Mouse (Mus musculus) activated CD4-positive, CD25-positive, alpha-beta regulatory T cell, adult 4 months (primary cell): ENCODE results near the gene Naa35. TPM values are rescaled to one million over a fixed set of nuclear protein-coding genes. Genes with fewer than 3 reads are reported as not detected.

Experiments used
- ATAC-seq: one replicate; pipeline ENCODE4 v1.8.0; 2017
- polyA plus RNA-seq, 2 experiments: library from polyadenylated mRNA; unstranded; fragments of 100-300 nt; shearing (Covaris generic); gene quantifications; one replicate each; pipeline ENCODE4 v1.2.1; 2017

Gene Naa35
- 10 to 100 TPM; 79.9 to 87.5 TPM for polyA plus RNA-seq

DNA sequence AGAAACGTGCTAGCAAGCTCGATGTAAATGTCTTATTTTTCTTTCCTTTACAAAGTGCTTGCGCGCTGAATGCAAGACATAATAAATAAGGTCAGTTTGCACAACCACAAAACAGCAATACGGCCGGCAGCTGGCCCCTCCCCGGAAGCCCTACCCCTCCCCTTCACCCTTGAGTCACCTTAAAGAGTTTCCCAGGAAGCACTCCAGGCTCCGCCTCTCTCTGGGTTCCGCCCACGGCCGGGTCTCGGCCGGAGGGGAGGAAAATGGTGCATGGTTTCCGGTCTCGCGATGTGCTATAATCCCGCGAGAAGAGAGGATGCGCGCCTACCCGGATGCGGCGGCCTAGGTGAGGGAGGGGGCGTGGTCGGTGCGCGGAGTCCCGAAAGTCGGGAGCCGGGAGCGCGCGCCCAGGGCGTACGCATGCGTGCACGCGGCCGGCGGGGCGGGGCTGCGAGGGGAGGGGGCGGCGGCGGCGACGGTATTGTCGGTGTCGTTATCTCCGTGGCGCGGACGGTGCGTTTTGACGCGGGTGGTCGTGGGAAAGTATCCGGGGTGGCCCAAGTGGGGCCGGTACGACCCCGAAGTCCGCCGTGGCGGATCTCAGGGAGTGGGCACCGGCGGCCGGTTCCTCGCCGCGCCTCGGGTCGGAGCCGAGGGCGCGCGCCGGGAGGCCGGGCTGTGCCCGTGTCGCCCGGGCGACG is at the start of gene Naa35, which contains the start of gene Agtpbp1:
Gene Naa35, plus strand, starts transcription at position 313 of the 701 bp plus-strand sequence.
Gene Agtpbp1, minus strand, starts transcription at position 281 of the 701 bp plus-strand sequence.
- peak; percentile 99 for ATAC-seq

- no peak for ATAC-seq
These were observed 49.3 kb upstream of the Naa35 start for GRCm38 (mm10) chr13:59535746-59536145.

DNA sequence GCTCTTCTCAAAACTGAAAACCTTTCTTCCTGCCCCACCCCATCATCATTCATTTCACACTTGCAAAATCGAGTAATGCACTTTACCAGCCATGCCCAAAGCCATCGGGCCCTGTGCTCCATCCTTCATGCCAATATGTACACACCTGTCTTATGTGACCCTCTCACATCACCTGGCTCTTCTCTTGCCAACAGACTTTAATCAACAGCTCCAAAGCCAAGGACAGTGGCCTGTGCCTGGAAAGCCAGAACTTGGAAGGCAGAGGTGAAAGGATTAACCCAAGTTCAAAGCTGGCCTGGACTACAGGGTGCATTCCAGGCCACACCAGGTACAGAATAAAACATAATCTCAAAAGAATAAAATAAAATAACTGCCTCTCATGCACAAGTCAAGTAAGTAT is 48.4 kb upstream of the Naa35 start:
- no peak for ATAC-seq

DNA sequence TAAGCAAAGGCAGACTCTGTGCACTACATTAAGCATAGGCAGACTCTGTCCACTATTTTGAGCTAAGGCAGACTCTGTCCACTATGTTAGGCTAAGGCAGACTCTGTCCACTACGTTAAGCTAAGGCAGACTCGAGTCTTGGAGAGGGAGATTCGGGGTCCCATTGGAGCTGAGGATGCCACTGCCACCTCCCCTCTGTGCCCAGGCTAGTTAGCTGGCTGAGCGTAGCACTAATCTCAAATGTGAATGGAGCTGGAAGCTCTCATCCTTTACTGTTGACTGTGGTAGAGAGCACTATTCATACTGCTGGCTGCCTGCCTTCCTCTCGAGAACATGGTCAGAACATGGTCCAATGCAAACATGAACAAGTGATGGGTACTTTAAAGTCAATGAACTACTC is 46.4 kb upstream of the Naa35 start:
- no peak for ATAC-seq

DNA sequence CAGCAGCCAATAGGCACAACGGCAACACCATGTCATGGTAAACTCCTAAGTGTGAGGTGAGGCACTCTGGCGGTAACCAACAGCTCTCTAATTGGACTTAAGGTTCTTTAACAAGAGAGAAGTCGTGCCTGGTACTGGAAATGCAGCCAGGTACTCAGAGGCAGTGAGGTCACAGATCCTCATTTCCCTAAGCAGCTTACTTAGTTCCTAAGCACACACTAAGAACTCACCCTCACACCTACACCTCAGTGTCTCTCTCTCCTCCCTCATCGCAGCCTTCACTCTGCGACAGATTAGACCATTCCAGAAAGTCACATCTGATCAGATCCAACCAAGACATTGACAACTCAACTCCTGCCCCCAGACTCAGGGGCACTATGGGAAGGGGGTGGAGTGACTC is 45.0 kb upstream of the Naa35 start:
- no peak for ATAC-seq

- ATAC-seq, result no peak
These were observed 42.6 kb upstream of the Naa35 start for GRCm38 (mm10) chr13:59542411-59542810.

GRCm38 (mm10) chr13:59547091-59547490 is 38.0 kb upstream of the Naa35 start:
- no peak for ATAC-seq

GRCm38 (mm10) chr13:59547716-59548115 is 37.3 kb upstream of the Naa35 start:
- no peak for ATAC-seq

DNA sequence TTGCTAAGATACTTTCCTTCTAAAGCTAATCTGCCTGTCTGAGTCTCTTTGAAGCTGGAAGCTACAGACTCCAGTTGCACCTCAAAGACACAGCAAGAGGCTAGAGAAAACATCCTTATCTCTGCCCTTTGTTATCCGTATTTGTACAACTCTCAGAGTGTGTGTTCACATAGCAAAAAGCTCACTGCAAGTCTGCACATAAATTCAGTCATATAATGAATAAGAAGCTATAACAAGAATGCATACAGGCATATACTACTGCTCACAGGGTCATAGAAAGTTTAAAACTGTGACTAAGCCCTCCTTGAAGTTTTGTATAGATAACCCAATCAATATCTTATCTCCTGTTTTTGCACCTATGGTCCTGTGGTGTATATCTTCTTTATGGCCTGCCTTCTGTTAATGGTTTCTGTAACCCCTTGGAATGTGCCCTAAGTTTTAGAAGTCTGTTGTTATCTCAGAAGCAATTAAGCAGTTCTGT is 35.7 kb upstream of the Naa35 start:
- ATAC-seq, result no peak

GRCm38 (mm10) chr13:59552286-59552685 is 32.8 kb upstream of the Naa35 start:
- ATAC-seq, result no peak

- ATAC-seq, result no peak
These were observed 32.3 kb upstream of the Naa35 start for GRCm38 (mm10) chr13:59552751-59553150.

DNA sequence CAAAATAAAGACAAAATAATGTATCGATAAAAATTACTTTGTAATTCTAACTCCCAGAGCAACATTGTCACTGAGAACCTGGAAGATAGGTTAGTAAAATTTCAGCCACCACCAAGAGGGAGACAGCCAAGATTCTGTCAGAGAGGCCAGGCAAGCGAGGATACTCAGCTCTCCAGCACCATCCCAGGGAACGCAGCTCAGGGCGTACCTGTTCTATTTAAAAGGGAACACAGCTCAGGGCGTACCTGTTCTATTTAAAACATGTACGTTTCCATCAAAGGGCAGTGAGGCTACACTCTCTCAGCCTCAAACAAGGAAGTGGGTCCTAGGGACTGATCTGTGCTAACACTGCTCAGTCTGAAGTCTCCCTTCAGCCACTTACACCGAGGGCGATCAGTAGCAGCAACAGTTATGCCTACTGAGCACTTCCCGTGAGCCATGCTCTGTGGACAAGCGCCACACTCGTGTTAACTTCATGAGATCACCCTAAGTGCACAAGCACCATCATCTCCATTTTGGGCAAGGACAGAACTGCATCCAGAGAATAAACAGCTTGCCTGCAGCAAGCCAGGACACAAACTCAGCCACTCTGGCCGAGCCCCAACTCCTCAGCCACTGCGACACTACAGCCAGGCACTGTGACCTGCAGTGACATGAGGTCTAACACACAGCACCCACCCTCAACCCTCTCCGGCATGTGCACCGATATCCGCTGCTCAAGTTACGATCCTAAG is 30.1 kb upstream of the Naa35 start:
- no peak for ATAC-seq

- ATAC-seq, result no peak
These were observed 29.4 kb upstream of the Naa35 start for GRCm38 (mm10) chr13:59555613-59556192.

DNA sequence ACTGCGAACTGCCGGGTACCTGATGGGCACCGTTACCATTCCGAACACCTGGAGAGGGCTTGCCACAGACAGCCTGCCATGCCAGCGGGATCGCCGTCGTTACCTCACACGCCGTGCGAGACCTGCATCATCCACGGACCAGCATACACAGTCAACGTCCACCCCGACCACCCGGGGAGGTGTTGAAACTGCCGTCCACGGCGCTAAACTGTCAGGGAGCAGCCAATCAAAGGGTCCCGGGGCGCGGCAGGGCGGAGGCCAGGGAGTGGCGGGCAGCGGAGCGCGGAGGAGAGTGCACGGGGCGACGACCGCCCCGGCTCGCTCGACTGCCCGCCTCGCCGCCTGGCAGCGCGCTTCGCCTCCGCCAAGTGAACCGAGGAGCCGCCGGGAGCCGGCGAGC is 28.4 kb upstream of the Naa35 start:
- ATAC-seq, result peak; percentile 40

- peak; percentile 89 for ATAC-seq
These were observed 27.7 kb upstream of the Naa35 start for GRCm38 (mm10) chr13:59557185-59557985.

- no peak for ATAC-seq
These were observed 26.3 kb upstream of the Naa35 start for GRCm38 (mm10) chr13:59558776-59559175.

DNA sequence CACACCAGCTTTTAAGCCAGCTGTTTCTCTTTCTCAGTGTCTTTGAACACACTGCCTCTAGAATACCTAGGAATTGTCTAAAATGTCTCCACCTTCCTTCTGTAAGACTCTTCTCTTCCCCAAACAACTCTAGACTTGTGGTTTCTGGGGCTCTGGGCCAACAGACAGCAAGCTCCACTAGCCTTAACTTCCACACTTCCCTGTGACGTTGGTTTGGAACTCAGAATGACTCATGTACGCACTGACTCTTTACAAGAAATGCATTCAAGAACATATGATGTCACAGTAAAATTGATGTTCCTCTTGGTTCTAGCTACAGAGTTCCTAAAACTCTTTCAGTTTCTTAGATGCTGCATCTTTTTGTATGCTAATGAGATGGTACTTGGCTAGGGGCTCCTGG is 22.6 kb upstream of the Naa35 start:
- no peak for ATAC-seq

GRCm38 (mm10) chr13:59564505-59564904 is 20.6 kb upstream of the Naa35 start:
- no peak for ATAC-seq

GRCm38 (mm10) chr13:59564923-59565322 is 20.1 kb upstream of the Naa35 start:
- ATAC-seq, result no peak

- no peak for ATAC-seq
These were observed 19.0 kb upstream of the Naa35 start for GRCm38 (mm10) chr13:59565945-59566520.

DNA sequence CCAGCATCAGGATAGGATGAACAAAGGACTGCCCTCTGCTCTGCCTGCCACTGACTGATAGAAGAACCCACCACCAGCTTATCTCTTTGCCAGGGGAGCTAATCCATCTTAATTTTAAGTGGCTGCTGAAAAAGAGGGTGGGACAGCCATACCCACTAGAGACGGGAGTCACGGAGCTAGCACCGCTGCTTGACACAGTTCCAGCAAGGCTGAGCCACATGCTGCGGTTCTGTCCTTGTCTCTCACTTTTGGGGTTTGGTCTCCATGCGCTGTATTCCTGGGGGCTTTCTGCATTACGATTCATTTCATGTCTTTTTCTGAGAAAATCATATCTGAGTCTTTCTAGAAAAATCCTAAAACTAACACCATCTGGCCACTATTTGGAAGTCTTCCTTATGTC is 14.0 kb upstream of the Naa35 start:
- no peak for ATAC-seq

DNA sequence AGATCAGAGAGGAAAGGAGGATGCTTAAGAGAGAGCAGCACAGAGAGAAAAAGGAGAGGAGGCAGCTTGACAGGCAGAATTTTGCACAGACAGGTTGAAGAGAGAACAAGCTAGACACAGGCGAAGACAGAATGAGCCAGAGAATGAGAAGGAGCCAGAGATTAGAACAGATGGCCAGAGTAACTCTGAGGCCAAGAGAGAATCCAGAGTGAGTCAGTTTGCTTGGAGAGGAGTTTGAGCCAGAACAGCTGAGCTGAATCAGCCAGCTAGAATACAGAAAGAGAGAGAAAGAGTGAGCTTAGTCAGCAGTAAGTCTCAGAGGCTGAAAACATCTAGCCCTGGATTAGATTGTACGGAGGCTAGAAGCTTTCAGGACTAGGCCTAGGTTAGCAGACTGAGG is 12.5 kb upstream of the Naa35 start:
- no peak for ATAC-seq
